Mouse (Mus musculus): Measurements from ENCODE around the gene Gm8439. TPM values are rescaled to one million over a fixed set of nuclear protein-coding genes. Genes with fewer than 3 reads are reported as not detected.

The Gm8439 gene
- total RNA-seq, 2 experiments from 2014 or later = not detected

GRCm38 (mm10) chr4:120615528-120616081 lies 27.1 kb downstream of the Gm8439 start:
- TF ChIP-seq CTCF (IDR thresholded peaks at IDR 0.05) = no peak
- intact Hi-C loops (cut with DNase I) = no loop called here
- peak; percentile 77 for DNase-seq
- H3K4me3 ChIP-seq = 0 out of 2 replicates have a peak overlapping the region, but pooled peaks have one; percentile 15
- peak overlapping the region; percentile 97 for H3K27ac ChIP-seq

DNA sequence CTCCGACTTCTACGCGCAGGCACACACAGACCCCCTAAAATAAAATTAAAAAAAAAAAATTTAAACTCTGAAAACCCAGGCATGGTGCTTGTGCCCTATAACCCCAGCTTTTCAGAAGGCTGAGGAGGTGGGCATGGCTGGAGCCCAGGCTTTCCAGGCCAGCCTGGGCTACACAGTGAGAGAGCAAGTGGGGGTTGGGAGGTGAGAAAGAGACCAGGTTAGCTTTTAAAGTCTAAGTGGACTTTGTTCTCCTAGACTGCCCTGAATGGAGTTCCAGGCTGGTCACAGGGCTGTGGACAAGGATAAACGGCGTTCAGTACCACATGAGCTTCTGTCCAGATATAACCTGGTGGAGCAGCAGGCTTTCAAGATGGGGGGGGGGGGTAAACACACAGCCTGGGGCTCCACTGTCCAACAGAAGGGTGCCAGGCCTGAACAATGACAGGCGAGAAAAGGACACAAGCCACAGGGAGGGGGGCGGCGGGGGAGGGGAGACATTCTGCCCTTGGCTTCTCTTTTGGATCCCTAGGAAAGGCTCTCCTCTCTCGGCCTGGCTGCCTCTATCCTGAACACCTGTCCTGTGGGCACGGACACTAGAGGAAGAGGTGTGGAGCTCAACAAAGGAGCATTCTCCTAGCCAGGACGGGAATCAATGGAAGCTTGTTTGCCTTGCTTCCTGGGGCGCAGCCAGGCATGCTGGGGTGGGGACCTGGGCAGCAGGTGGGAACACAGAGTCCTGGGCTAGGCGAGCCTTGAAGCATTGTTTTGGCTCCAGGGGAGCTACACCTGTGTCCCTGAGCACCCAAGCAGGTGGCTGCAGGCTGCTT lies 27.9 kb downstream of the Gm8439 start:
- no peak overlapping the region for H3K4me3 ChIP-seq
- no peak for TF ChIP-seq CTCF (IDR thresholded peaks at IDR 0.05)
- intact Hi-C loops (cut with DNase I) = no loop called here
- peak overlapping the region; percentile 97 for H3K27ac ChIP-seq
- DNase-seq = peak; percentile 34

DNA sequence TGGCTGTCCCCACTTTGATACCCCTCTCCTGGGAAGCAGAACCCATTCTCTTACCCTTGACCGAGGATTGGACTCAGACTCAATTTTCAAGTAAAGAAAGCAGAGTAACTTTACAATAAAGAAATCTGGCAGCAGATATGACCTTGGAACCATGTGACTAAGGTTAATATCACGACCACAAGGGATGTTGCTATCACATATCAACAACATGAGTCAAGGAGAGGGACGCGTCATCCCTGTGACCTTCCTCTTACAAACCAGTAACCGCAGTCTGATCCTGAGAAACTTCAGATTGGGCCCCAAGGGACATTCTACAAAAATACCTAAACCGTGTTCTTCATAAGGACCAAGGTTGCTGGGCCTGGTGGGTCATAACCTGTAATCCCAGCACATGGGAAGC lies 39.2 kb downstream of the Gm8439 start:
- Histone ChIP-seq H3K4me3 (no peak overlapping the region), H3K27ac (no peak overlapping the region)
- TF ChIP-seq CTCF (IDR thresholded peaks at IDR 0.05) = no peak
- no peak for DNase-seq
- intact Hi-C loops (cut with DNase I) = no loop called here

DNA sequence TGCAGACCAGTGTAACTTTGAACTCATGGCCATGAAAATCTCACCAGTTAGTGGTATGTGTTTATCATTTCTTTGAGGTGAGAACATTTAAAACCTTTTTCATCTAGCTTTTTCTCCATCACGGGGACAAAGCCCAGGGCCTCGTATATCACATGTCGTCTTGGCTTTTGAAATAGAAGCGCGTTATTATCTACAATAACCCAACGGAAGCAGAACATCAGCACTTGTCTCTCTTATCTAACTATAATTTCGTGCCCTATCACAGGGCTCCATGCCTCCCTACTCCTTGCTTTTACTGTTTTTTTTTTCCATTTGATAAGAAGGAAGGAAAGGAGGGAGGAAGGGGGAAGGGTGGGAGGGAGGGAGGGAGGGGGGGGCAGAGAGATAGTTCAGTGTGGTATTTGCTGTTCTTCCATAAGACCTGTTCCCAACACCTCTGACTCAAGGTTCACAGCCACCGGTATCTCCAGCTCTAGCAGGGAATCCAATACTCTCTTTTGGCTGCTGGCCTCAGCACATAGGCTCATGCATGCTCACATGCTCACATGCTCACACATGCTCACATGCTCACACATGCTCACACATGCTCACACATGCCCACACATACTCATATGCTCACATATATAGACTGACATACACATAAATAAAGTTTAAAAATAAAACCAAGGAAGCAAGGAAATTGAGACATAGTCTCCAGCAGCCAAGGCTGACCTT lies 41.8 kb downstream of the Gm8439 start:
- TF ChIP-seq CTCF (IDR thresholded peaks at IDR 0.05) = no peak
- no peak overlapping the region for H3K27ac ChIP-seq
- intact Hi-C loops (cut with DNase I) = no loop called here
- no peak for DNase-seq
- no peak overlapping the region for H3K4me3 ChIP-seq

DNA sequence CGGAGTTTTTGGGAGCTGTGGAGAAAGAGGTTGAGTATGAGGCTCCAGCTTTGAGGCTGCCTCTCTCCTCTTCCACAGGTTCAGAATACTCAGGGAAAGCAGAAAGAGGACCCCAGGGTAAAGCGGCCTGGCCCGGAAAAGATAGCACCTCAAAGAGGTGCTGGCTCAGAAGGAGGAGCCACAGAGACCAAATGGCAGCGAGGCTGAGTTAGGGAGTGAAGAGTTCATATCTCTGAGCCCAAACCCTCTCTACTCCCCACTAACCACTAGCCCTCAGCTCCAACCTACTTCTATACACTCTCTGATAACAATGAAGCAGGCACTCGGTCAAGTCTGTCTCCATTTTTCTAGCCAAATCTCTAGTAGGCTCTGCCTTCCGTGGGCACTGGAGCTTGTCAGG lies 43.3 kb downstream of the Gm8439 start:
- intact Hi-C loops (cut with DNase I) = no loop called here
- no peak for DNase-seq
- no peak overlapping the region for H3K4me3 ChIP-seq
- H3K27ac ChIP-seq = no peak overlapping the region
- TF ChIP-seq CTCF (IDR thresholded peaks at IDR 0.05) = no peak

DNA sequence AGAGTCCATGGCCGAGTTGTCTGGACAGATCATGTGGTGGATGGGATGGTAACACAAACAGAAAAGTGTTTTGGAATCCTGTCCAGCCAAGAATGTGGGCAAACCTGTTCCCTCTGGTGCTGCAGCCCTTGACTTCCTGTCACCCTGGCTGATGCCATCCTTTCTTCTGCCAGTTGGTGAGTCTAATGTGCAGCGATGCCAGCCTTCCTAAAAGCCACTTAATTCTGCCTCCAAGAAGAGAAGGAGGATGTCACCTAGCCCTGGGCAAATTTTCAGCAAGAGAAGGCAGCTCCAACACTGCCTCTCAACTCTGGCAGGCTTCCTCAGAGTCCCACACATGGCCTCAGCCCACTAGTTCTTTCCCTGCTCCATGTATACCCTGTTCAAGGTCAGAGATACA lies 46.8 kb downstream of the Gm8439 start:
- intact Hi-C loops (cut with DNase I) = no loop called here
- Histone ChIP-seq H3K27ac (no peak overlapping the region), H3K4me3 (no peak overlapping the region)
- no peak for TF ChIP-seq CTCF (IDR thresholded peaks at IDR 0.05)
- no peak for DNase-seq

GRCm38 (mm10) chr4:120641946-120642345 lies 53.4 kb downstream of the Gm8439 start:
- Histone ChIP-seq H3K27ac (no peak overlapping the region), H3K4me3 (no peak overlapping the region)
- intact Hi-C loops (cut with DNase I) = no loop called here
- no peak for TF ChIP-seq CTCF (IDR thresholded peaks at IDR 0.05)
- DNase-seq = no peak

DNA sequence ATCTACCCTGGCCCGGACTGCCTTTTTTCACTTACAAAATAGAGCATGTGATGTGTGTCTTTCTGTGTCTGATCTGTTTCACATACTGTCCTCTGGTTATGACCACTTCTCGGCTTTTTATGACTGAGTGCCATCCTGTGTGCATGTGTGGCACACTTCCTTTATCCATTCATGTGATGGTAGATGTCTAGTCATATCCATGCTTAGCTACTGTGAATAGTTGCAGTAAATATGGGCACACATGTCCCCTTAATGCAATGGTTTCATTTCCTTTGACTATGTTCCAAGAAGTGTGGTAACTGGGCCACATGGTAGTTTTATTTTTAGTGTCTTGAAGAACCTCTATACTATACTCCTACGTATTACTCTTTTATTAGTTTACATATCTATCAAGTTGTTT lies 55.4 kb downstream of the Gm8439 start:
- no peak for DNase-seq
- no peak overlapping the region for H3K4me3 ChIP-seq
- H3K27ac ChIP-seq = no peak overlapping the region
- intact Hi-C loops (cut with DNase I) = no loop called here
- no peak for TF ChIP-seq CTCF (IDR thresholded peaks at IDR 0.05)

DNA sequence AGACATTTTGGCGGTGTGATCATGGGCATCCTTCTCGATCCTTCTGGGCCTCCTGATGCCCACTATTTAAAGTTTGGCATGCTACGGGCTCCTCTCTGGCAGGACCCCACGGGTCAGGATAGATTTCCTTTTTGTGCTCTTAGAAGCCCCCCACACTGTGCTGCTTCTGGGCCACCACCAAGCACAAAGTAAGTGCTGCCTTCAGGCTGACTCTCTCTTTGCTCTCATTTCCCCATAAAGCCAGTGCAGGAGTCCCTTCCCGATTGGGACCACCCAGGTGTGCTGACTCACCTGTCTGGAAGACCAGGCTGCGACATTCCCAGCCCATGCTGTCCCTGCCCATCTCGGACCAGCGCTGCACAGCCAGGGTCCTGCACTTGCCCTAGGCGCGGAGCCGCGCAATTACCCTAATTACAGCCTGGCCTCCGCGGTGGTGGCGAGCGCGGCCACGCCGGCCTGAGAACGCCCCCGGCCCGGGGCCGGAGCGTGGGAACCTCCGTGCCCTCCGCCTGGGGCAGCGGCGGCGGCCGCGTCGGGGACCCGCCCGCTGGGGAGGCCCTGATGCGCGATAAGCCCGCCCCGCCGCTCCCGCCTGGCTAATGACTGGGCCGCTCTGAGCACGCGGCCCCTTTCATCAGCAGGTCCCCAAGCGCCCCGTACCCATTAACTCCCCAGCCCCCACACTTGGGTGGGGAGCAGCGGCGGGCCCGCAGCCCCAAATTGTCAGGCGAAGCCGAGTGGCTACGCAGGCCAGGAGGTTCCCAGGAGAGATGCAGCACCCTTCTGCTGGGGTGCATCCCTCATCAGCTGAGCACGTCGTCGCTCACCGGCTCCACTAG lies 61.0 kb downstream of the Gm8439 start:
- Histone ChIP-seq H3K4me3 (peak overlapping the region; percentile 69), H3K27ac (no peak overlapping the region)
- intact Hi-C loops (cut with DNase I) = no loop called here
- peak; percentile 24 for DNase-seq
- no peak for TF ChIP-seq CTCF (IDR thresholded peaks at IDR 0.05)

DNA sequence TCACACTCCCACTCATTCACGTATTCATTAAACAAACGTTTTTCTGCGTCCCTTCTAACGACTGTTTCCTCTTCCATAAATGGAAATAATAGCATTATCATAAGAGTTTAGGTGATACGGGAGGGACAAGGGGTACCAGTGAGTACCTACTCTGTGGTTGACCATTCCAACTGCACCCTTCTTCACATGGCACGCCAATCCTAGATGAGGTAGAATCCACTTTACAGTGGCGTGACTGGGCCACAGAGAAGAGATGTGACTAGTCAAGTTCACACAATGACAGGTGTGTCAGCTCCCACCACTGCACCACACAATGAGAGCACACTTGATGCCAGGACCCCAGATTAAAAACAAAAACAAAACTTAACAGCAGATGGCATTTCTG lies 61.7 kb downstream of the Gm8439 start:
- no peak for DNase-seq
- no peak for TF ChIP-seq CTCF (IDR thresholded peaks at IDR 0.05)
- intact Hi-C loops (cut with DNase I) = no loop called here
- H3K27ac ChIP-seq = no peak overlapping the region
- H3K4me3 ChIP-seq = peak overlapping the region; percentile 69

DNA sequence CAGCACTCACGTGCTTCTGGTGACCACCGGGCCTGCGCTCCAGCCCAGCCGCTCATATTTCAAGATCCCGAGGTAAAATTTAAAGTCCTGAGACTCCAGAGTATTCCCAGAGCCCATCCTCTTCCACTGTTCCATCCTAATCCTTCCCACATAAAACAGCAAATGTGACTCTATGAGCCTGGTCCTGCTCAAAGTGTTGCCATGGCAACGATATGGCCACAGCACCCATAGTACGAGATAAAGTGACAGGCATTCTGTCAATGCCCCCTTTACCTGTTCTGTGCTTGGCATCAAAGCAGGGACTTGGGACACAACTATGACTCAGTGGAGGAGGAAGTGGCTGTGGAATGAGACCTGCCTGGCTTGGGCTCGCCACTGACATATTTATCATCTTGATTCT lies 67.4 kb downstream of the Gm8439 start:
- no peak for TF ChIP-seq CTCF (IDR thresholded peaks at IDR 0.05)
- Histone ChIP-seq H3K4me3 (no peak overlapping the region), H3K27ac (no peak overlapping the region)
- DNase-seq = no peak
- intact Hi-C loops (cut with DNase I) = no loop called here

Other genes starting within 250 kb of the Gm8439 start
- 10 to 100 TPM; 46.3 to 52.4 TPM for gene Scmh1, start 183.5 kb upstream of the Gm8439 start, total RNA-seq (2021)
- under 1 TPM in 1 of 2 experiments, not detected in 1; 0.42 TPM for gene Slfnl1, start 56.5 kb upstream of the Gm8439 start, total RNA-seq (2021)
- gene Ctps, start 18.5 kb upstream of the Gm8439 start, total RNA-seq (2021) = 10 to 100 TPM; 13.1 to 14.4 TPM
- 10 to 100 TPM in 1 of 2 experiments, 1 to 10 TPM in 1; 9.9 to 16.3 TPM for gene Cited4, start 77.8 kb downstream of the Gm8439 start, total RNA-seq (2021)
- 10 to 100 TPM; 13.4 to 14.5 TPM for gene Kcnq4, start 159.9 kb downstream of the Gm8439 start, total RNA-seq (2021)
- gene Nfyc, start 242.8 kb downstream of the Gm8439 start, total RNA-seq (2021) = 10 to 100 TPM; 45.2 to 47.9 TPM

Data from gastrocnemius, adult 2 months (tissue).